In genomic region chr3:87996971-87997614, GRCm38 (mm10) we compare ENCODE assay signal across 9 mouse cellular contexts. TPM values are rescaled to one million over a fixed set of nuclear protein-coding genes. Genes with fewer than 3 reads are reported as not detected.
DNase-seq lines count a peak whose midpoint lies in the region; ATAC-seq and TF ChIP-seq lines count a peak whose summit lies in the region.
"Had no signal": no experiment of that assay in that cellular context is flagged by ENCODE, and none has a peak within 500 bp of the region (broad histone marks: within the 10 kb centered on the region; RNA-seq: fewer than 3 reads in every experiment).

No protein-coding gene starts in this region.

- H3K9me3 ChIP-seq in ES-Bruce4 (replicated peaks; ENCODE audit: control insufficient read depth, insufficient read depth, low read length, poor library complexity, severe bottlenecking) = no peaks in the 10 kb centered on the region
- H3K9me3 ChIP-seq in forebrain, embryonic 16.5 days (ENCODE audit: control insufficient read depth, low read length) = no peaks in the 10 kb centered on the region
- H3K9me3 ChIP-seq in midbrain, embryonic 13.5 days = no peaks in the 10 kb centered on the region

- H3K4me2 ChIP-seq in forebrain, embryonic 16.5 days (ENCODE audit: low read length) = peak overlapping the region; percentile 80
- peak overlapping the region; percentile 63 for H3K4me2 ChIP-seq in midbrain, embryonic 13.5 days (replicated peaks)

- 0 out of 2 replicates have a peak, but pooled peaks have one; percentile 4 for TF ChIP-seq EP300 in ES-Bruce4 (IDR thresholded peaks at IDR 0.05; ENCODE audit: insufficient read depth, low read depth, low read length)

- DNase-seq in adrenal gland, adult 2 months = peak; percentile 51
- DNase-seq in adrenal gland, adult 18-20 months (ENCODE audit: low spot score in 2 of 2) = no peak
- DNase-seq in kidney, postnatal 4 days = peak; percentile 71 to 75
- DNase-seq in gastrocnemius, adult 8-10 months (ENCODE audit: low spot score in 2 of 2) = no peak
- no peak for DNase-seq in thymus, adult 18-20 months

- H3K36me3 ChIP-seq in ES-Bruce4 (ENCODE audit: control insufficient read depth, insufficient read depth, low read length, poor library complexity, severe bottlenecking) = no peaks in the 10 kb centered on the region
- no peaks in the 10 kb centered on the region for H3K36me3 ChIP-seq in forebrain, embryonic 16.5 days (ENCODE audit: control insufficient read depth, insufficient read depth)
- no peaks in the 10 kb centered on the region for H3K36me3 ChIP-seq in midbrain, embryonic 13.5 days

- no peak for ATAC-seq in forebrain, embryonic 16.5 days
- ATAC-seq in midbrain, embryonic 13.5 days = peak; percentile 25

- peaks cover 16% of the 10 kb centered on the region for H3K27me3 ChIP-seq in ES-Bruce4 (ENCODE audit: control insufficient read depth, insufficient read depth, low read length, poor library complexity, severe bottlenecking)
- H3K27me3 ChIP-seq in forebrain, embryonic 16.5 days (replicated peaks; ENCODE audit: control insufficient read depth, insufficient read depth, low read length) = peaks cover 70% of the 10 kb centered on the region
- H3K27me3 ChIP-seq in midbrain, embryonic 13.5 days = peaks cover 97% of the 10 kb centered on the region

- H3K4me1 ChIP-seq in ES-Bruce4 (ENCODE audit: control insufficient read depth, insufficient read depth, low read length) = peaks cover 1% of the 10 kb centered on the region
- H3K4me1 ChIP-seq in forebrain, embryonic 16.5 days (replicated peaks; ENCODE audit: control insufficient read depth, insufficient read depth, low read length) = peaks cover 38% of the 10 kb centered on the region
- H3K4me1 ChIP-seq in midbrain, embryonic 13.5 days (replicated peaks) = peaks cover 42% of the 10 kb centered on the region

- TF ChIP-seq CTCF in ES-Bruce4 (IDR thresholded peaks at IDR 0.05; ENCODE audit: low read depth, low read length) = no peak

- H3K4me3 ChIP-seq in ES-Bruce4 (ENCODE audit: low read depth, low read length) = peak overlapping the region; percentile 61
- H3K4me3 ChIP-seq in forebrain, embryonic 16.5 days (replicated peaks; ENCODE audit: low read length) = peak overlapping the region; percentile 46
- H3K4me3 ChIP-seq in midbrain, embryonic 13.5 days (replicated peaks) = peak overlapping the region; percentile 44
- H3K4me3 ChIP-seq: erythroblast, embryonic 14.5 days had no signal

- no peak overlapping the region for H3K9ac ChIP-seq in ES-Bruce4 (ENCODE audit: low read depth, poor library complexity, severe bottlenecking)
- peak overlapping the region; percentile 53 for H3K9ac ChIP-seq in forebrain, embryonic 16.5 days (replicated peaks; ENCODE audit: low read depth, low read length)
- H3K9ac ChIP-seq in midbrain, embryonic 13.5 days (replicated peaks) = peak overlapping the region; percentile 61

- no peak for TF ChIP-seq POLR2A in ES-Bruce4 (IDR thresholded peaks at IDR 0.05; ENCODE audit: insufficient read depth, low read length)

- no peak overlapping the region for H3K27ac ChIP-seq in ES-Bruce4 (ENCODE audit: insufficient read depth, low read length)
- no peak overlapping the region for H3K27ac ChIP-seq in forebrain, embryonic 16.5 days (ENCODE audit: low read length)
- H3K27ac ChIP-seq in midbrain, embryonic 13.5 days = no peak overlapping the region

- 2% methylated on average over 48 of the region's 49 CpGs for WGBS in forebrain, embryonic 16.5 days
- under 1% methylated on average over 49 of the region's 49 CpGs for WGBS in midbrain, embryonic 13.5 days

RNA-seq across cellular contexts. Expression of gene Bcan, which starts 2.9 kb away (rescaled TPM):
- 10 to 100 TPM; 52.6 to 54.9 TPM for total RNA-seq in adrenal gland, adult 2 months (2021)
- polyA plus RNA-seq in adrenal gland, adult 2 months (2012; rRNA removed) = 127 and 132 TPM in 2 replicates
- total RNA-seq in adrenal gland, adult 18-20 months (2021) = 10 to 100 TPM; 62.7 to 74.9 TPM
- 1.1 TPM in 2 replicates for polyA plus RNA-seq in ES-Bruce4 (2011; ENCODE audit: insufficient read depth, insufficient read length, low read depth, missing spikeins)
- 34.8 and 43.6 TPM in 2 replicates for polyA plus RNA-seq in forebrain, embryonic 16.5 days (2015; fragmentation: Nextera tagmentation; extraction: Ambion mirVana)
- 10.1 and 14.0 TPM in 2 replicates for polyA plus RNA-seq in midbrain, embryonic 13.5 days (2015; fragmentation: Nextera tagmentation; extraction: Ambion mirVana)
- under 1 TPM in 1 of 4 experiments, not detected in 3; 0.15 TPM for total RNA-seq in gastrocnemius, adult 8-10 months (2022)
- polyA plus RNA-seq: erythroblast, embryonic 14.5 days had no signal

RNA-seq across cellular contexts. Expression of gene Nes, which starts 26.2 kb away (rescaled TPM):
- total RNA-seq in adrenal gland, adult 2 months (2021) = 1 to 10 TPM; 7.0 to 9.2 TPM
- 3.5 and 7.0 TPM in 2 replicates for polyA plus RNA-seq in adrenal gland, adult 2 months (2012; rRNA removed)
- total RNA-seq in adrenal gland, adult 18-20 months (2021) = 10 to 100 TPM in 1 of 2 experiments, 1 to 10 TPM in 1; 5.9 to 19.4 TPM
- 34.5 and 36.0 TPM in 2 replicates for polyA plus RNA-seq in ES-Bruce4 (2011; ENCODE audit: insufficient read depth, insufficient read length, low read depth, missing spikeins)
- polyA plus RNA-seq in forebrain, embryonic 16.5 days (2015; fragmentation: Nextera tagmentation; extraction: Ambion mirVana) = 35.7 and 41.6 TPM in 2 replicates
- polyA plus RNA-seq in midbrain, embryonic 13.5 days (2015; fragmentation: Nextera tagmentation; extraction: Ambion mirVana) = 61.9 and 77.6 TPM in 2 replicates
- total RNA-seq in gastrocnemius, adult 8-10 months (2022) = 10 to 100 TPM in 2 of 4 experiments, 1 to 10 TPM in 2; 8.7 to 18.0 (median 12.0) TPM
- polyA plus RNA-seq: erythroblast, embryonic 14.5 days had no signal

RNA-seq across cellular contexts. Expression of gene Hapln2, which starts 30.3 kb away (rescaled TPM):
- not detected for total RNA-seq in adrenal gland, adult 2 months (2021)
- polyA plus RNA-seq in adrenal gland, adult 2 months (2012; rRNA removed) = 0.65 TPM in 1 of 2 replicates, not detected in the other
- total RNA-seq in adrenal gland, adult 18-20 months (2021) = not detected
- polyA plus RNA-seq in ES-Bruce4 (2011; ENCODE audit: insufficient read depth, insufficient read length, low read depth, missing spikeins) = not detected in 2 replicates
- 0.25 and 0.35 TPM in 2 replicates for polyA plus RNA-seq in forebrain, embryonic 16.5 days (2015; fragmentation: Nextera tagmentation; extraction: Ambion mirVana)
- 0.14 and 0.55 TPM in 2 replicates for polyA plus RNA-seq in midbrain, embryonic 13.5 days (2015; fragmentation: Nextera tagmentation; extraction: Ambion mirVana)
- total RNA-seq in gastrocnemius, adult 8-10 months (2022) = under 1 TPM in 1 of 4 experiments, not detected in 3; 0.11 TPM
- polyA plus RNA-seq: erythroblast, embryonic 14.5 days had no signal

RNA-seq across cellular contexts. Expression of gene Gpatch4, which starts 45.8 kb away (rescaled TPM):
- total RNA-seq in adrenal gland, adult 2 months (2021) = 10 to 100 TPM; 13.9 to 16.6 TPM
- polyA plus RNA-seq in adrenal gland, adult 2 months (2012; rRNA removed) = 2.3 and 3.5 TPM in 2 replicates
- 10 to 100 TPM; 15.9 to 18.9 TPM for total RNA-seq in adrenal gland, adult 18-20 months (2021)
- 27.7 and 27.8 TPM in 2 replicates for polyA plus RNA-seq in ES-Bruce4 (2011; ENCODE audit: insufficient read depth, insufficient read length, low read depth, missing spikeins)
- polyA plus RNA-seq in forebrain, embryonic 16.5 days (2015; fragmentation: Nextera tagmentation; extraction: Ambion mirVana) = 32.5 and 36.3 TPM in 2 replicates
- polyA plus RNA-seq in midbrain, embryonic 13.5 days (2015; fragmentation: Nextera tagmentation; extraction: Ambion mirVana) = 28.1 and 28.3 TPM in 2 replicates
- 10 to 100 TPM; 24.2 to 30.2 (median 25.5) TPM for total RNA-seq in gastrocnemius, adult 8-10 months (2022)

RNA-seq across cellular contexts. Expression of gene Crabp2, which starts 48.6 kb away (rescaled TPM):
- under 1 TPM; 0.52 to 0.72 TPM for total RNA-seq in adrenal gland, adult 2 months (2021)
- 0.47 TPM in 1 of 2 replicates, not detected in the other for polyA plus RNA-seq in adrenal gland, adult 2 months (2012; rRNA removed)
- under 1 TPM in 1 of 2 experiments, not detected in 1; 0.33 TPM for total RNA-seq in adrenal gland, adult 18-20 months (2021)
- 11.9 and 12.0 TPM in 2 replicates for polyA plus RNA-seq in ES-Bruce4 (2011; ENCODE audit: insufficient read depth, insufficient read length, low read depth, missing spikeins)
- 18.9 and 19.4 TPM in 2 replicates for polyA plus RNA-seq in forebrain, embryonic 16.5 days (2015; fragmentation: Nextera tagmentation; extraction: Ambion mirVana)
- polyA plus RNA-seq in midbrain, embryonic 13.5 days (2015; fragmentation: Nextera tagmentation; extraction: Ambion mirVana) = 129 and 135 TPM in 2 replicates
- total RNA-seq in gastrocnemius, adult 8-10 months (2022) = not detected
- polyA plus RNA-seq: erythroblast, embryonic 14.5 days had no signal

Comparison
In these comparisons a context has a peak if more than half of its experiments do, and no peak if none do; other contexts are left out.
1. DNase-seq: peak in adrenal gland, adult 2 months (single experiment) and kidney, postnatal 4 days (2 of 2); none in adrenal gland, adult 18-20 months (0 of 2), gastrocnemius, adult 8-10 months (0 of 2) and thymus, adult 18-20 months (0 of 2).
2. Peak in every context shown above with its lines, with median percentiles within 50 percentile points of each other: H3K4me3 ChIP-seq.